Mouse (Mus musculus): Measurements from ENCODE around the gene Hdac7.

The Hdac7 gene

GRCm38 (mm10) chr15:97766594-97767279 is 77.6 kb downstream of the Hdac7 start:
- DNase-seq (ENCODE audit: low spot score in 2 of 2) = no peak

- DNase-seq (ENCODE audit: low spot score in 2 of 2) = no peak
These were observed 78.1 kb downstream of the Hdac7 start for GRCm38 (mm10) chr15:97766194-97766593.

GRCm38 (mm10) chr15:97765090-97765794 is 79.1 kb downstream of the Hdac7 start:
- no peak for DNase-seq (ENCODE audit: low spot score in 2 of 2)

- DNase-seq (ENCODE audit: low spot score in 2 of 2) = no peak
These were observed 79.8 kb downstream of the Hdac7 start for GRCm38 (mm10) chr15:97764532-97764931.

DNA sequence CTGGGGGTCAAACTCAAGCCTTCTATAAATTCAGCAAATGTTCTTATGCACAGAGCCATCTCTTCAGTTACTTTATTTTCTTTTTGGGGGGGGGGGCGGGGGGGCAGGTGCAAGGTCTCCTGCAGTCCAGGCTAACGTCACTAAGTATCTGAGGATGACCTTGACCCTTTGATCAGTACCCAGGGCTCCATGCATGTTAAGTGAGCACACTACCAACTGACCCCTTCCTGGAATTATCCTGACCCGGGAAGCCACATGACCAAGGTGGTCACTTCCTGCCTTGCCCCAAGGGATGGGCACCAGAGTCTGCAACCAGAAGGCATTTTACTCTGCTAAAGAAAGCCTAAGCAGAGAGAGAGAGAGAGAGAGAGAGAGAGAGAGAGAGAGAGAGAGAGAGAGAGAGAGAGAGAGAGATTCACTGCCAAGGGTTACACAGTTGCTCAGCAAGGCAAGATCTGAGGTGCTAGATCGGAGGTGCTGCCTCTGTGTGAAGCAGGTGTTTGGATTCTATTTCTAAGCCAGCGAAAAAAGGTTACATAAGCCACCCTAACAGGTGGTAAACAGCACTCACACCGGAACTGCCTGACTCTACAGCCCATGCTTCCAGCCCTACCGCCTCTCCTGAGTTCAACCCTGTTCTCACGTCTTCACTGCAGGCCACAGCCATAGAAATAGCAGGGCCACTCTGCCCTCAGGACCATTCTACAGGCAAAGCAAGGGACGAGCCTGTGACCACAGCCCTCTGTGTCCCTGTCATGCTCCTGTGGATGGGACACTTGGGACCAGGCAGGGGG is 80.8 kb downstream of the Hdac7 start:
- no peak for DNase-seq (ENCODE audit: low spot score in 2 of 2)

- no peak for DNase-seq (ENCODE audit: low spot score in 2 of 2)
These were observed 81.6 kb downstream of the Hdac7 start for GRCm38 (mm10) chr15:97762733-97763132.

DNA sequence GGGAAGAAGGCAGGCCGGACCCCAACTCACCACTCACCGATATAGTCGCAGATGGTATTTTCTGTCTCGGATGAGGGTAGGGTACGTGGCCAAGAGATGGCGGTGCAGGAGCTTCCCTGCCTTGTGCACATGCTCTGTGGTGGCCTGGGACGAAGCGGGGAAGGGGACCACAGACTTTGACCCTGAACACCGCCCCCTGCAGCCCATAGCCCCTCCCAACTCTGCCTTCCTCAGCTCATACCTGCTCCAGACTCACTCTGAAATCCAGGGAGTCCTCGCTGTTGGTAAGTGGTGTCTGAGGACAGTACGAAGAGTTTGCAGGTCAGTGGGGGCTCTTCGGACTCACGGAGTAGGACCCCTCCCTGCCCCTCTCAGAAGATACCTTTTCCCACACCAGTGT is 82.9 kb downstream of the Hdac7 start:
- DNase-seq (ENCODE audit: low spot score in 2 of 2) = no peak

- DNase-seq (ENCODE audit: low spot score in 2 of 2) = no peak
These were observed 83.3 kb downstream of the Hdac7 start for GRCm38 (mm10) chr15:97760952-97761351.

DNA sequence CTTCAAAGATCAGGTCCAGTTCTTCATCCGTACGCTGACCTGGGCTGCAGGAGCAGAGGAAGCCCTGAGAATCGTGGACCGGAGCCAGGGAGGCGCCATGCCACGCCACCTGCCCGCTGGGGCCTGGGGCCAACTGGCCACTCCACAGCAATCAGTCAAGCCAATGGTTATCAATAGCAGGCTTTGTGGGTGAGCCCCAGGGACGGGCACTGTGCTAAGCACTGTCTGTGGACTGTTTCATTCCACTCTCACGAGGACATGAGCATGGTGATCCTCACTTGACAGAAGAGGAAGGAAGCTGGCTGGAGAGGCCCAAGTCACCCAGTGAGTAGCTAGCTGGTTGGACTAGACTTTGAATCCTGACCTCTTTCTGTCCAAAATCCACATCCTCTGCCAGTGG is 84.3 kb downstream of the Hdac7 start:
- no peak for DNase-seq (ENCODE audit: low spot score in 2 of 2)

DNA sequence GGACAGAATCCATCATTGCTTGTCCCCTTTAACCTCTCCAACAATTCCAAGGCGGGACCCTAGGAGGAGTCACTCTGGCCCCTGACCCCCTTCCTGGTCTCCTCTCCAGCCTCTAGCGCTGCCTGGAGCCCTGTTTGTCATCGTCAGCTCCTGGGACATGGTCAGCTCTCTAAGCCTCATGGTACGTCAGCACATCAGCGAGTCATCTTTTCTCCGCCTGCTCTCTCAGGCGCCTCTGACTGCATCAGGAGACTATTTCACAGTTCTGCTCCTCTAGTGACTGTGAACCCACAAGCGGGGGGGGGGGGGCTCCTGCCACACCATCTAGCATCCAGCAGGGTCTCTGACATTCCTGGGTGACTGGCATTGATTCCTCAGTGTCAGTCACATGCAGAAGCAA is 88.9 kb downstream of the Hdac7 start:
- DNase-seq (ENCODE audit: low spot score in 2 of 2) = no peak

DNA sequence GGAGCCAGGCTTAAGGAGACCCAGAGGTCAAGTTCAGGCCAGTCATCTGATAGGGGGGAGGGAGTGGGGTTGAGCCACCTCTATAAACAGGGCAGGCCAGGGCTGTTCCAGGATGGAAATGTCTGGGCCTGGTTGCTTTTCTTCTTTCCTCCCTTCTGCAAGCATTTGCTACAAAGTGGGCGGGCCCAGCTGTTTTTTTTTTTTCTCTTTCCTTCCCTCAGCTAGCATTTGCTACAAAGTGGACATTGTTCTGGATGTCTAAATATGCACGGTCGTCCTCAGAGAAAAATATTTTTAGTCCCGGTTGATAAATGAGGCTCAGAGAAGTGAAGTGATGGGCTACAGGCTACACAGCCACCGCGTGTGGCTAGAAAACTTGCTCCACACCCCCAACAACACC is 89.8 kb downstream of the Hdac7 start:
- no peak for DNase-seq (ENCODE audit: low spot score in 2 of 2)

DNA sequence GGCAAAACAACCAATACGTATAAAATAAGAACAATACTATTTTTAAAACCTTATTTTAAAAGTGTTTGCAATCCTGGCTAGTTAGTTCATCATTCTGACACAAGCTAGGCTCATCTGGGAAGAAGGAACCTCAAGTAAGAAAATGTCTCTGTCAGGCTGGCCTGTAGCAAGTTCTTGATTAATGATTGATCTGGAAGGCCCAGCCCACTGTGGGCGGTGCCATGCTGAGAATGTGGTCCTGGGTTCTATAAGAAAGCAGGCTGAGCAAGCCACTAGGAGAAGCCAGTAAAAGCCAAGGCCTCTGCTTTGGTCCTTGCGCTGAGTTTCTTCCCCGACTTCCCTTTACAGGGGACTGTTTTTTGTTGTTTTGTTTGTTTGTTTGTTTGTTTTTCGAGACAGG is 91.8 kb downstream of the Hdac7 start:
- DNase-seq (ENCODE audit: low spot score in 2 of 2) = no peak

DNA sequence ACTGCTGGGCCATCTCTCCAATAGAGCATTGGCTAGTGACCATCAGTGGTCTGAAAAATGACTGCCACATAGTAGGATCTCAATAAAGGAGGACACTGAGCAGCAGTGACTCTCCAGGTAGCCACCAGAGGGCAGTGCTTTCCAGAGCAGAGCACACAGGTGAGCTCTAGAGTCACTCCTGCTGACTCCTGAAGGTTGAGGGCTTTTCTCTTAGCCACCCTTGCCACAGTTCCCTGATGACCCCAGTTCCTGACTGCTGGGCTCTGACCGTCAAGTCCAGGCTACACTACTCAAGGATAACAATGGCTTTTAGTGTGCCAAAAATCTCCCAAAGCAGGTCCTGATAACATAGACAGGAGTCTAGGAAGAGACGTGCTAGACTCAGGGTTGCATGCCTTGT is 92.6 kb downstream of the Hdac7 start:
- peak in 1 of 2 experiments; percentile 38 for DNase-seq (ENCODE audit: low spot score in 2 of 2)

DNA sequence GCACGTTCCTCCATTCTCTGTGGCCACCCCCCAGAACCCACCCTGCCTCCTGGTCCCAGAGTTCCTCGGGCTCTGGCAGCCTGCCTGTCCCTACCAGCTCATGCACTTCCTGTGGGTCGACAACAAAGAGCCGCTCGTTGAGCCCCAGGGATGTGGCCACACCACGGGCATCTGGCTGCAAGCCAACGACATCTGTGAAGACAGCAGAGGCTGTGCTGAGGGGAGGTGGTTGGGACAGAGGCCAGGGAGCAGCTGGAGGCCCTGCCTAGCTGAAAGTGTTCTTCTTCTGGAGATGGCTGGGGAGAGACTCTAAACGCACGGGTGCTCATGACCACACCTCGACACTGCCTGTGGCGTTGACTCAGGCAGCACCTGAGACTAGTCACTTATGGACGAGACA is 93.6 kb downstream of the Hdac7 start:
- DNase-seq (ENCODE audit: low spot score in 2 of 2) = peak; percentile 61 to 64

DNA sequence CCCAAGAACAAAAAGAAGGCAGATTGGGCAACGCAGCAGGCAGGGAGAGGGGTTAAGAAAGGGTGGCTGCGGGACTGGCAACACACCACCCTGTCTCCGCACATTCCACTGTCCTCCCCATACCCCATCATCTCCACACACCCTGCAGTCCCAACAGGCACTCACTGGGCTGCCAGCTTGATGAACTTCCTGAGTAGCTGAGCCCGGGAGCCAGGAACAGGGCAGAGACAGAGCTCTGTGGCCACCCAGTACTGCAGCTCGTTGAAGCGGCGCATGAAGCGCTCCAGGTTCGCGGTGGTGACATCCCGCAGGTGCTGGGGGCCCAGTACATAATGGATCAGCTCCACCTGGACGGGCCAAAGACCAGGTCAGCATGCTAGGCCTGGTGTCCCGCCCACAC is 94.5 kb downstream of the Hdac7 start:
- DNase-seq (ENCODE audit: low spot score in 2 of 2) = no peak

DNA sequence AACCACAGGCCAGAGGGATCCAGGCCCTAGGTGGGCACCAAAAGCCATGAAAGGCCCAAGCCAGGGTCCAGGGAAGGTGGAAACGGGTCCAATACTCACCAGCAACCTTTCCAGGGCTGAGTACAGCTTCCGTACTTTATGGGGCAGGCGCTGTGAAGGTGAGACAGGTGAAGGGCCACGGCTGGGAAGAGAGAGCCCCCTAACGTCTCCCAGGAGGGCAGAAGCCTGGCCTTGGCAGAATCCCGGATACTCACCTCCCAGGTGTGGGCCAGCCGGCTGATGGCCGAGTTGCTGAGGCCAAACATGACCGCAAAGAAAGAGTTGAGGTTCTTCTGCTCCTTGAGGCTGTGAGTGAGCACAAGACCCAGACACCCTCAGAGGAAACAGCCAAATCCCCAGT is 94.9 kb downstream of the Hdac7 start:
- DNase-seq (ENCODE audit: low spot score in 2 of 2) = no peak

GRCm38 (mm10) chr15:97748964-97749363 is 95.3 kb downstream of the Hdac7 start:
- DNase-seq (ENCODE audit: low spot score in 2 of 2) = no peak

GRCm38 (mm10) chr15:97748309-97748708 is 96.0 kb downstream of the Hdac7 start:
- no peak for DNase-seq (ENCODE audit: low spot score in 2 of 2)

GRCm38 (mm10) chr15:97747486-97747885 is 96.8 kb downstream of the Hdac7 start:
- no peak for DNase-seq (ENCODE audit: low spot score in 2 of 2)

DNA sequence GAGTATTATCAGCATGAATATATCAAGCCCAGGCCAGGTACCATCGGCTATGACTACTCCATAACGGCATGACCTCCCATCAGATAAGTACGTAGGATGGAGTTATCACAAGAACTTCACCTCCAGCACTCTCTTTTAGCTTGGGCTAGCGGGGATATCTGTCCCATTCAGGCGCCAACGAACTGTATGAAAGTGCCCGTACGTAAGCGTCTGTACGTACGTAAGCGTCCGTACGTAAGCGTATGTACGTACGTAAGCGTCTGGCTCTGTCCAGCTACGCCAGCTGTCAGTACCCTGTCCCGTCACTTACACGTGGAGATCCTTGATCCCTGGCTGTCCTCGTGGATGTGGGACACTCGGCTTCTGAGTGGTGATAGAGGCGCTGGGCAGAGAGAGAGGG is 97.6 kb downstream of the Hdac7 start:
- no peak for DNase-seq (ENCODE audit: low spot score in 2 of 2)

DNA sequence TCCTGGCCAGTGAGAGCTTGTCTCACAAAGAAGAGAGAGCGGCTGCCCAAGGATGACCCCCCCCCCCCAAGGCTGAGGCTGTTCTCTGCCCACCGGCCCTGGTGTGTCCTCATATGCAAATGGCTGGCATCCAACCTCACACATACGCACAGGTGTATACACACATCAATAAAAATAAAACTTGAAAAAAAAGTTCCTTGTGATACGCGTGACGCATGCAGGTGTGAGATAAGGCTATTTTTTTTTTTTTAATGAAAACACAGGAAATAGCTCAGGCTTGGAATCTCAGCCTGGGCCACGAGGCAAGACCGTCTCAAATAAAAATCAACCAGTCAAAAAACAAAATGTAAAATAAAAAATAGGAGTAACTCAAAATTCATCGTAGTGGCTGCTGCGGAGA is 98.0 kb downstream of the Hdac7 start:
- no peak for DNase-seq (ENCODE audit: low spot score in 2 of 2)

GRCm38 (mm10) chr15:97745331-97745730 is 99.0 kb downstream of the Hdac7 start:
- DNase-seq (ENCODE audit: low spot score in 2 of 2) = no peak

- DNase-seq (ENCODE audit: low spot score in 2 of 2) = peak in 1 of 2 experiments; percentile 58
These were observed 99.4 kb downstream of the Hdac7 start for GRCm38 (mm10) chr15:97744930-97745329.
